Mouse (Mus musculus) intestine, postnatal 0 days (tissue): Measurements from ENCODE around the gene Vgf. TPM values are rescaled to one million over a fixed set of nuclear protein-coding genes. Genes with fewer than 3 reads are reported as not detected.

Source experiments
- ATAC-seq: fragments of 200-750 bp; cut with Nextera tagmentation; 2 replicates; pipeline ENCODE4 v1.8.0; 2017; ENCODE audit warnings: mild to moderate bottlenecking, moderate TSS enrichment, moderate library complexity
- H3K27ac ChIP-seq: fragments of 300-500 bp; sonication (generic); 2 replicates; pipeline ENCODE4 v1.5.1; 2014; ENCODE audit warnings: mild to moderate bottlenecking, low read depth, low read length, moderate library complexity
- H3K27me3 ChIP-seq: fragments of 300-500 bp; sonication (generic); replicated peaks from 2 replicates; pipeline ENCODE4 v1.6.1; 2014; ENCODE audit warnings: low read length, mixed read lengths; ENCODE audit not compliant: control insufficient read depth, insufficient read depth
- H3K36me3 ChIP-seq: fragments of 300-500 bp; sonication (generic); 2 replicates; pipeline ENCODE4 v1.6.1; 2014; ENCODE audit warnings: mild to moderate bottlenecking, moderate library complexity; ENCODE audit not compliant: control insufficient read depth, insufficient read depth
- H3K4me1 ChIP-seq: fragments of 300-500 bp; sonication (generic); replicated peaks from 2 replicates; pipeline ENCODE4 v1.6.1; 2014; ENCODE audit warnings: antibody characterized with exemption, low read length, mixed read lengths; ENCODE audit not compliant: control insufficient read depth, insufficient read depth
- H3K4me2 ChIP-seq: fragments of 300-500 bp; sonication (generic); replicated peaks from 2 replicates; pipeline ENCODE4 v1.6.1; 2014; ENCODE audit warnings: low read depth, mild to moderate bottlenecking, moderate library complexity
- H3K4me3 ChIP-seq: fragments of 300-500 bp; sonication (generic); 2 replicates; pipeline ENCODE4 v1.5.1; 2014; ENCODE audit warnings: low read depth, low read length
- H3K9ac ChIP-seq: fragments of 300-500 bp; sonication (generic); 2 replicates; pipeline ENCODE4 v1.6.1; 2014; ENCODE audit warnings: mild to moderate bottlenecking, low read depth, low read length
- H3K9me3 ChIP-seq: fragments of 300-500 bp; sonication (generic); 2 replicates; pipeline ENCODE4 v1.6.1; 2016; ENCODE audit warnings: mixed run types; ENCODE audit not compliant: control insufficient read depth
- CTCF ChIP-seq: sonication (generic); IDR thresholded peaks from 2 replicates; pipeline ENCODE4 v1.5.1; 2016; ENCODE audit warnings: low read depth, mild to moderate bottlenecking, control low read depth, antibody characterized with exemption, moderate library complexity
- WGBS: fragments of 180-500 bp; shearing (Covaris S2); extraction: QIAGEN DNeasy Blood & Tissue Kit; methylation state at CpG from one replicate; pipeline ENCODE4 v1.1.7; 2014; 5-methylcytosine and 5-hydroxymethylcytosine counted together
- polyA plus RNA-seq: library from polyadenylated mRNA; unstranded; fragments of >200 nt; fragmentation: Nextera tagmentation; extraction: Ambion mirVana; gene quantifications from 2 replicates; pipeline ENCODE4 v1.2.1, GENCODE M21; 2015

Vgf gene
- polyA plus RNA-seq, 1 experiment from 2014 or later = 1.6 TPM

GRCm38 (mm10) chr5:137070881-137071605, 44.9 kb downstream of the Vgf start:
- H3K4me2 ChIP-seq = no peak overlapping the region
- no peak for TF ChIP-seq CTCF
- WGBS = 90% methylated on average over 19 of the region's 19 CpGs
- no peaks in the 10 kb centered on the region for H3K9me3 ChIP-seq
- 0 out of 2 replicates have a peak, but pooled peaks cover 7% of the 10 kb centered on the region for H3K4me1 ChIP-seq
- H3K27me3 ChIP-seq = 0 out of 2 replicates have a peak, but pooled peaks cover 3% of the 10 kb centered on the region
- no peak overlapping the region for H3K9ac ChIP-seq
- no peak overlapping the region for H3K4me3 ChIP-seq
- ATAC-seq = no peak
- no peaks in the 10 kb centered on the region for H3K36me3 ChIP-seq
- H3K27ac ChIP-seq = no peak overlapping the region

DNA sequence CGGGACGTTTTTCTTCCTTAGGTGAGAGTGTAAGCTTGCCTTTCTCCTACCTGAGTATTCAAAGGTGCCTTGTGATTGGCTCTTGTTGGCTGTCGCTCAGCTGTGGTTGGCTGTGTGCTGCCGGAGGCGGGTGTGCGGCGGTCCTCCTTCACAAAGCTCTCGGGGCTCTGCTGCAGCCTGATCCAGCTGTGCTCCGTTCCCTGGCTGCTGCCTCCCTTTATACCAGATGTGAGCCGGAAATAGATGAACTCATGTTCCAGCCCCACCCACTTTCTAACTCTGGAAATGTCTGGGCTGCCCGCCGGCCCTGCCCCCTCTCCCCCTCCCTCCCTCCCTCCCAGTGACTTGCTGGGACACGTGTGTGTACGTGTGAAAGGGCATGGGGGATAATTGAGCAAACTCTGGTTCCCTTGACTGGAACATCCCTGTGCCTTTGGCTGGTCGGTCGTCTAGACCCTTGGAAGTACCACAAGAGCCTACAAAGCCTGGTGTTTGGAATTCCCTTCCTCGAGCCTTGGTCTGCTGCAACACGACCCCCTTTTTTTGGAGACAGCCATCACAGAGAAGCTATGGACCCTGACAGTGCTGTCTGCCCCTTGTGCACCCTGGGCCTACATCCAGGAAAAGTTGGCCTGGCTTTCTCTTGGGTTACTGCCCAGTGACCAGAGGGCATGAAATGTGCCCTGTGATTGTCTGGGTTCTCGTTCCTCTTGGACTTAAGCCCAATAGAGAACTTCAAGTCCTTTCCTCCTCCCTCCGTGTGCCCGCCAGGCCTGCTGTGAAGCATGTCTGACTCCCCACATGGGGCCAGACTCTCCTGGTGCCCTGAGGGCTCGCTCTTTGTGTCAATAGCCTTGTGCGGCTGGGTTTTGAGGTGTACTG, 46.1 kb downstream of the Vgf start, which contains the start of gene Serpine1:
Serpine1 (minus strand) TSS at position 190 of the 882 bp plus-strand sequence.
- H3K9ac ChIP-seq = no peak within 1 kb of the TSS
- peak within 1 kb of the TSS; percentile 16 for H3K4me3 ChIP-seq
- no peaks in the 10 kb centered on the region for H3K36me3 ChIP-seq
- TF ChIP-seq CTCF = no peak
- ATAC-seq = peak; percentile 71
- H3K27ac ChIP-seq = no peak within 1 kb of the TSS
- no peaks in the 10 kb centered on the region for H3K9me3 ChIP-seq
- WGBS = 21% methylated on average over 23 of the region's 23 CpGs
- H3K4me1 ChIP-seq = 0 out of 2 replicates have a peak, but pooled peaks cover 7% of the 10 kb centered on the region
- H3K4me2 ChIP-seq = peak within 1 kb of the TSS; percentile 49
- H3K27me3 ChIP-seq = 0 out of 2 replicates have a peak, but pooled peaks cover 3% of the 10 kb centered on the region

- no peak overlapping the region for H3K4me2 ChIP-seq
- H3K4me3 ChIP-seq = no peak overlapping the region
- TF ChIP-seq CTCF = no peak
- no peak overlapping the region for H3K27ac ChIP-seq
- H3K36me3 ChIP-seq = no peaks in the 10 kb centered on the region
- no peak for ATAC-seq
- H3K4me1 ChIP-seq = 0 out of 2 replicates have a peak, but pooled peaks cover 7% of the 10 kb centered on the region
- no peaks in the 10 kb centered on the region for H3K9me3 ChIP-seq
- WGBS = 89% methylated on average over 8 of the region's 8 CpGs
- H3K9ac ChIP-seq = no peak overlapping the region
- 0 out of 2 replicates have a peak, but pooled peaks cover 3% of the 10 kb centered on the region for H3K27me3 ChIP-seq
Measured at GRCm38 (mm10) chr5:137073141-137073540, 46.9 kb downstream of the Vgf start.

GRCm38 (mm10) chr5:137074191-137074651, 48.0 kb downstream of the Vgf start:
- Histone ChIP-seq H3K27ac (no peak overlapping the region), H3K4me2 (no peak overlapping the region), H3K4me3 (no peak overlapping the region), H3K27me3 (0 out of 2 replicates have a peak, but pooled peaks cover 3% of the 10 kb centered on the region), H3K4me1 (0 out of 2 replicates have a peak, but pooled peaks cover 7% of the 10 kb centered on the region), H3K36me3 (no peaks in the 10 kb centered on the region), H3K9ac (no peak overlapping the region), H3K9me3 (no peaks in the 10 kb centered on the region)
- ATAC-seq = no peak
- TF ChIP-seq CTCF = no peak
- WGBS = 32% methylated on average over 6 of the region's 6 CpGs

GRCm38 (mm10) chr5:137075726-137076125, 49.5 kb downstream of the Vgf start:
- Histone ChIP-seq H3K27me3 (0 out of 2 replicates have a peak, but pooled peaks cover 3% of the 10 kb centered on the region), H3K27ac (no peak overlapping the region; the same call in 1 of the 2 replicates), H3K36me3 (no peaks in the 10 kb centered on the region), H3K4me1 (0 out of 2 replicates have a peak, but pooled peaks cover 7% of the 10 kb centered on the region), H3K4me2 (no peak overlapping the region), H3K9ac (no peak overlapping the region), H3K4me3 (no peak overlapping the region), H3K9me3 (no peaks in the 10 kb centered on the region)
- ATAC-seq = no peak
- 47% methylated on average over 6 of the region's 6 CpGs for WGBS
- no peak for TF ChIP-seq CTCF
